Mouse (Mus musculus) testis, adult 2 months (tissue): ENCODE data around the gene Galnt18. TPM values are rescaled to one million over a fixed set of nuclear protein-coding genes. Genes with fewer than 3 reads are reported as not detected.

ENCODE experiments used
- H3K27ac ChIP-seq: fragments of 200-500 bp; 2 replicates; pipeline ENCODE4 v1.5.1; 2012; ENCODE audit warnings: low read depth, low read length; ENCODE audit not compliant: control insufficient read depth, insufficient read depth
- H3K27me3 ChIP-seq: fragments of 200-500 bp; 2 replicates; pipeline ENCODE4 v1.6.1; 2012; ENCODE audit warnings: mild to moderate bottlenecking, low read length, moderate library complexity; ENCODE audit not compliant: control insufficient read depth, insufficient read depth
- H3K36me3 ChIP-seq: fragments of 200-500 bp; 2 replicates; pipeline ENCODE4 v1.6.1; 2012; ENCODE audit warnings: mild to moderate bottlenecking, low read length; ENCODE audit not compliant: control insufficient read depth, insufficient read depth
- H3K4me1 ChIP-seq: fragments of 200-500 bp; 2 replicates; pipeline ENCODE4 v1.6.1; 2012; ENCODE audit warnings: low read length; ENCODE audit not compliant: control insufficient read depth, insufficient read depth
- H3K4me3 ChIP-seq: fragments of 200-500 bp; 2 replicates; pipeline ENCODE4 v1.5.1; 2012; ENCODE audit warnings: low read depth, mild to moderate bottlenecking, low read length, moderate library complexity, mixed read lengths; ENCODE audit not compliant: control insufficient read depth
- CTCF ChIP-seq: fragments of 200-500 bp; IDR thresholded peaks from 2 replicates; pipeline ENCODE4 v1.5.1; 2012; ENCODE audit warnings: low read depth, mild to moderate bottlenecking, inconsistent platforms, low read length, moderate library complexity; ENCODE audit not compliant: control insufficient read depth, insufficient read depth, insufficient replicate concordance
- POLR2A ChIP-seq: fragments of 200-500 bp; IDR thresholded peaks from 2 replicates; pipeline ENCODE4 v1.6.1; 2012; ENCODE audit warnings: low read depth, mild to moderate bottlenecking, inconsistent platforms, low read length, moderate library complexity; ENCODE audit not compliant: control insufficient read depth
- polyA plus RNA-seq: library from polyadenylated mRNA; depleted of rRNA; stranded (reverse); fragments of >200 nt; gene quantifications from 2 replicates; pipeline ENCODE4 v1.2.3, GENCODE M21; 2012

Gene Galnt18
- polyA plus RNA-seq, 1 experiment = 3.3 TPM

DNA sequence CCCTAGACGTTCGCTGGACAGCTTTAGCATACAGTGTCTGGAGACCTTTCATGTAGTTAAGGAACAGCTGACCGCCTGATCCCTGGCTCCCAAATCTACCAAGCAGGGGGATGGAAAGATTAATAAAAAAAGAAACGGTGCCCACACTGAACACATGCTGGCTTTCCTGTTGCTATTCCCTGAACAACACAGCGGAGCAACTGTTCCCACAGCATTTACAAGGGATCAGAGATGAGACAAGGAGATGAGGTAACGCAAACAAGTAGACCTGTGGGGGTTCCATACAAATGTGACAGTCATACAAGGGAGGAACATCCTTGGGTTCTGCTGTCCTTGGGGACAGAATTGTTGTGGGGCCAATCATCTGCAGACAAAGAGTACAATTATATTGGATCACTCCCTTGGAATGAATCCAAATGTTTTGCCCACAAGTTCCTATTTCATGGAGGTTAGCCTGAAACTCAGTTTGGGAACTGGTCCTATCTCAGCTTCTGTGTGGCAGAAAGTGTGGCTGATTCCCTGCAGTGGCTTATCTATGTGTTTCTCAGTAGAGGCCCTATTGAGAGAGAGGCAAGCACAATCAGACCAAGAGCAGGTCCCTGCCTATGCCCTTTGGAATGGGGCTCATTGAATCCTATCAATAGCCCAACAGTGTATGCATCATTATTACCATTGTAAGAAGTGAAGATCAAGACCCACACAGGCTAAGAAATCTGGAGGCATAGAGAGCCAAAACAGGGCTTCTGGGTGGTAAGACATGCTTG is 68.5 kb downstream of the Galnt18 start:
- no peaks in the 10 kb centered on the region for H3K4me1 ChIP-seq
- no peaks in the 10 kb centered on the region for H3K27me3 ChIP-seq
- TF ChIP-seq CTCF (no peak), POLR2A (no peak)
- H3K27ac ChIP-seq = peak overlapping the region; percentile 45
- H3K4me3 ChIP-seq = no peak overlapping the region
- H3K36me3 ChIP-seq = no peaks in the 10 kb centered on the region

DNA sequence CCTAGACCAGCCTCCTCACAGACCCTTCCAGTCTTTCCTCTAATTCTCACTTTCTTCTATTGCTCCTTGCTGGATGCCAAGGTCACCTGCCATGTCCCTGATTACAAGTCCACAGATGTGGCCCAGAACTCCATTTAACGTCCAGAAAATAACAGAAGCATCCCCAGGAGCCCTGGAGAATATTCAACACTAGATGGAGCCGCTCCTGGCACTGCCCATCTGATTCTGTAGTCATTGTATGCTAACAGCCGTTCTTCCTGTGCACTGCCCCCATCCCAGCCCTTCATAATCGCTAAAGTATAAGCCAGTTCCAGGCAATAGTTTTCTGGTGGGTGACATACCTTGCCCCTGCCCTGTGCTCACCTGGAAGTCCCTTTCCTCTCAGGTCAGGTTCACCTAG is 69.5 kb downstream of the Galnt18 start:
- Histone ChIP-seq H3K4me3 (no peak overlapping the region), H3K4me1 (no peaks in the 10 kb centered on the region), H3K36me3 (no peaks in the 10 kb centered on the region), H3K27me3 (no peaks in the 10 kb centered on the region), H3K27ac (no peak overlapping the region; the same call in 1 of the 2 replicates)
- no peak for TF ChIP-seq POLR2A
- TF ChIP-seq CTCF = no peak

DNA sequence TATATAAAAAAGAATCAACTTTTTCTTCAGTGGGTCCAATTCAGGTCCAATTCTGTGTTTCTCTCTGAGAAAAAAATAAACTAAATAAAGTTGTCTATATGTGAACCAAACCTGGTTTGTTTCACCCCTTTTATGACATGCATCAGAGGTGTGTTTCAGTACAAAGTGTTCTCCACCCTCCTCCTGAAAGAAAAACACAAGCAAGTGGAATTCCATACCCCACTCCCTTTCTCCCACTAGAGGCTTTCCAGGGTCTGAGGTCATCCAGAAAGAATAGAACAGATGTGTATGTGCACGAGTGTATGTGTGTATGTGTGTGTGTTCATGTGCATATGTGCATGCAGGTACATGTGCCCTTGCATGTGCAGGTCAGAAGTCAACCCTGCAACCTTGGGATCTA is 71.2 kb downstream of the Galnt18 start:
- H3K27ac ChIP-seq = no peak overlapping the region
- H3K36me3 ChIP-seq = no peaks in the 10 kb centered on the region
- no peaks in the 10 kb centered on the region for H3K4me1 ChIP-seq
- no peak overlapping the region for H3K4me3 ChIP-seq
- H3K27me3 ChIP-seq = no peaks in the 10 kb centered on the region
- TF ChIP-seq POLR2A (no peak), CTCF (no peak)

DNA sequence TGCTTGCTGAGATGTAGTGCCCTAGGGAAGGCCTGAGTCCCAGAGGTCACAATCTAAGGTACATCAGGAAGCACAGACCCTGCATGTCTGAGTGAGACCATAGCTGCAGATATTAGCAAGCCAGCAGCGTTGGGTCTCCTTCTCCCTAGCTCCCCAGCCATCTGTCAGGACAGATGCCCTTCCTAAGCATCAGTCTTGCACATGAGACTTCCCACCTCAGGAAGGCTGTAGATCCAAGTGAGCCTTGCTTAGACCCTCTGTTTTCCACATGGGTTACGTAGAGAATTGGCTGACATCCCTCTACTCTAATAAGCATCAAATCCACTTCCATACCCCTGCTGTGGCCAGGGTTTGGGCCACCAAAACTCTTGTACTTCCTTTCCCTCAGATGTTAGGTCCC is 76.8 kb downstream of the Galnt18 start:
- H3K36me3 ChIP-seq = no peaks in the 10 kb centered on the region
- H3K4me3 ChIP-seq = no peak overlapping the region
- no peak for TF ChIP-seq POLR2A
- no peak for TF ChIP-seq CTCF
- H3K4me1 ChIP-seq = no peaks in the 10 kb centered on the region
- no peaks in the 10 kb centered on the region for H3K27me3 ChIP-seq
- no peak overlapping the region for H3K27ac ChIP-seq

DNA sequence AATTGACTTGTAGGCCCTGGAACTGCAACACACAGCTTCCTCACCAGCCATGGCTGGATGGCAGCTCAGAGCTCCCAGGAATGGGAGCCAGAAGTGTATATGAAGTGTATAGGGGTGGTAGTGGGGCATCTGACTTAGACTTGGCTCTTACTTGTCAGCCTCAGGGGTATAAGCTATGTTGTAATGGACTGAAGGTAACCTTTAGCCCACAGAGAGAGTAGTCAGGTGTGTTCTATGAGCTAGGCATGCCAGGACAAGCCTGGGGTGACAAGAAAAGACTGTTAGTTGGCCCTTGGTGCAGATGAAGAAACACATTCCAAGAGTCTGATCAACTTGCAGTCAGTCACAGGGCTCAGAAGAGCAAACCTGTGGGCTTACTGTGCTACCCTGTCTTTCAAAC is 78.0 kb downstream of the Galnt18 start:
- Histone ChIP-seq H3K27me3 (no peaks in the 10 kb centered on the region), H3K27ac (no peak overlapping the region), H3K36me3 (no peaks in the 10 kb centered on the region), H3K4me1 (no peaks in the 10 kb centered on the region), H3K4me3 (no peak overlapping the region)
- TF ChIP-seq CTCF (no peak), POLR2A (no peak)

DNA sequence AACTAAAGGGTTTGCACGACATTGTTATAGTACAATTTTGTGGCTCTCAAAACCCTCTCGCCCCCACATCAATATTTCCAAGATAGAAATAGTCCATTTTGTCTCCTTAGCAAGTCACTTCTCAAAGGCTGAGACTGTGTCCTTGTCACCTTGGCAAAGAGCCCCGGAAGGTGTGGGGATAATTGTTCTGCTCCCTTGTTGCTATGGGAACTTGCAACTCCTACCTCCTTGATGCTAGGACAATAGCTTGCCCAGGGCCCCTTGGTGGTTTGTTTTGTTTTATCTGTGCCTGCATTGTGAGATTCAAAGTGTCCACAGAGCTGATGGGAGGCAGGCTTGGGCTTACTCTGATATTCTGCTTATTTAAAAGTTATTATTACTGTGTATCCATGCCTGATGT is 80.3 kb downstream of the Galnt18 start:
- no peak for TF ChIP-seq CTCF
- TF ChIP-seq POLR2A = no peak
- Histone ChIP-seq H3K4me1 (no peaks in the 10 kb centered on the region), H3K4me3 (no peak overlapping the region), H3K27ac (no peak overlapping the region), H3K36me3 (no peaks in the 10 kb centered on the region), H3K27me3 (no peaks in the 10 kb centered on the region)

DNA sequence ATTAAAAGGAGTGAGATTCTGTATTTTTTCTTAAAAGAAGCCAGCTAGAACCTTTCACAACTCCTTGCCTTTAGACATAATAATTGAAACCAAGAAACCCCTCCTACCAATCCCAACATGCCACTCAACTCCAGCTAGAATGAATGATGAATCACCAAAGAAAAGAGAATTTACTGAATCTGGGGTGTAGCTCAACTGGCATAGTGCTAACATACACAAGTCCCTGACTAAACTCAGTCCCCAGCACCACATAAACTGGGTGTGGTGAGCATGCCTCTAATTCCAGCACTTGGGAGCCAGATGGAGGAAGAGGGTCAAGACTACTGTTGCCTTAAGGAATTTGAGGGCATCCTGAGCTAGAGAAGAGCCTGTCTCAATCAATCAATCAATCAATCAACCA is 83.6 kb downstream of the Galnt18 start:
- no peak for TF ChIP-seq CTCF
- no peaks in the 10 kb centered on the region for H3K4me1 ChIP-seq
- H3K4me3 ChIP-seq = no peak overlapping the region
- no peaks in the 10 kb centered on the region for H3K27me3 ChIP-seq
- H3K27ac ChIP-seq = no peak overlapping the region
- no peaks in the 10 kb centered on the region for H3K36me3 ChIP-seq
